Mouse (Mus musculus) small intestine, adult 2 months (tissue): ENCODE results near the gene Calhm2. TPM values are rescaled to one million over a fixed set of nuclear protein-coding genes. Genes with fewer than 3 reads are reported as not detected.

Experiments
- H3K27ac ChIP-seq: fragments of 200-500 bp; 2 replicates; pipeline ENCODE4 v1.5.1; 2012; ENCODE audit warnings: low read depth, low read length, control low read depth, inconsistent platforms; ENCODE audit not compliant: insufficient read depth
- H3K27me3 ChIP-seq: fragments of 200-500 bp; 2 replicates; pipeline ENCODE4 v1.6.1; 2012; ENCODE audit warnings: mild to moderate bottlenecking, moderate library complexity, low read length, inconsistent platforms; ENCODE audit not compliant: control insufficient read depth, insufficient read depth
- H3K36me3 ChIP-seq: fragments of 200-500 bp; 2 replicates; pipeline ENCODE4 v1.6.1; 2012; ENCODE audit warnings: mild to moderate bottlenecking, low read length, control low read depth, inconsistent platforms; ENCODE audit not compliant: control insufficient read depth, insufficient read depth
- H3K4me1 ChIP-seq: fragments of 200-500 bp; 2 replicates; pipeline ENCODE4 v1.6.1; 2012; ENCODE audit warnings: low read length, inconsistent platforms, mixed read lengths; ENCODE audit not compliant: control insufficient read depth, insufficient read depth, insufficient read length
- H3K4me3 ChIP-seq: fragments of 200-500 bp; 2 replicates; pipeline ENCODE4 v1.5.1; 2012; ENCODE audit warnings: low read depth, mild to moderate bottlenecking, control low read depth, inconsistent platforms, low read length, moderate library complexity
- CTCF ChIP-seq: fragments of 200-500 bp; IDR thresholded peaks from 2 replicates; pipeline ENCODE4 v1.5.1; 2012; ENCODE audit warnings: low read depth, mild to moderate bottlenecking, control low read depth, inconsistent platforms, low read length, moderate library complexity, mixed read lengths; ENCODE audit not compliant: insufficient replicate concordance, insufficient read length; ENCODE audit errors: extremely low read depth
- POLR2A ChIP-seq: fragments of 200-500 bp; IDR thresholded peaks from 2 replicates; pipeline ENCODE4 v1.6.1; 2012; ENCODE audit warnings: low read depth, mild to moderate bottlenecking, control low read depth, inconsistent platforms, low read length, moderate library complexity
- WGBS: fragments of 180-500 bp; shearing (Covaris S2); methylation state at CpG from one replicate; pipeline ENCODE4 v1.1.7; 2018; 5-methylcytosine and 5-hydroxymethylcytosine counted together
- polyA plus RNA-seq: library from polyadenylated mRNA; depleted of rRNA; stranded (reverse); fragments of >200 nt; gene quantifications from 2 replicates; pipeline ENCODE4 v1.2.3, GENCODE M21; 2012; rRNA removed

Calhm2 gene
- polyA plus RNA-seq, 1 experiment = 6.1 TPM

- Histone ChIP-seq H3K4me1 (no peaks in the 10 kb centered on the region), H3K36me3 (peaks cover 9% of the 10 kb centered on the region), H3K27me3 (no peaks in the 10 kb centered on the region), H3K4me3 (peak within 1 kb of the TSS; percentile 93), H3K27ac (peak within 1 kb of the TSS; percentile 55)
- TF ChIP-seq POLR2A = peak; percentile 96
- no peak for TF ChIP-seq CTCF
- 8% methylated on average over 49 of the region's 49 CpGs for WGBS
These were observed 70.8 kb downstream of the Calhm2 start, which contains the start of gene Taf5 for GRCm38 (mm10) chr19:47067096-47067882. Gene Taf5 (plus strand): TSS chr19:47067746.

- Histone ChIP-seq H3K36me3 (peaks cover 1% of the 10 kb centered on the region; the same call in 1 of the 2 replicates), H3K27me3 (no peaks in the 10 kb centered on the region), H3K27ac (no peak overlapping the region), H3K4me3 (no peak overlapping the region), H3K4me1 (no peaks in the 10 kb centered on the region)
- WGBS = 94% methylated on average over 3 of the region's 3 CpGs
- TF ChIP-seq CTCF (no peak; the same call in 1 of the 2 replicates), POLR2A (no peak)
These were observed 72.2 kb downstream of the Calhm2 start for GRCm38 (mm10) chr19:47065860-47066259.

- no peaks in the 10 kb centered on the region for H3K27me3 ChIP-seq
- H3K4me1 ChIP-seq = peaks cover 6% of the 10 kb centered on the region; the same call in 1 of the 2 replicates
- H3K4me3 ChIP-seq = no peak overlapping the region
- no peak overlapping the region for H3K27ac ChIP-seq
- TF ChIP-seq CTCF = no peak
- TF ChIP-seq POLR2A = no peak
- no peaks in the 10 kb centered on the region for H3K36me3 ChIP-seq
- 80% methylated on average over 1 of the region's 1 CpGs for WGBS
These were observed 80.4 kb downstream of the Calhm2 start for GRCm38 (mm10) chr19:47057684-47058083.

Other genes starting within 250 kb of the Calhm2 start
- 0.39 and 0.53 TPM in 2 replicates for gene Ina, start 123.6 kb downstream of the Calhm2 start, polyA plus RNA-seq
- gene Nt5c2, start 123.1 kb downstream of the Calhm2 start, polyA plus RNA-seq = 4.4 and 6.1 TPM in 2 replicates
- 4.1 and 4.4 TPM in 2 replicates for gene Pcgf6, start 87.4 kb downstream of the Calhm2 start, polyA plus RNA-seq
- 2.1 and 3.2 TPM in 2 replicates for gene Taf5, start 70.5 kb downstream of the Calhm2 start, polyA plus RNA-seq
- gene Usmg5, start 47.6 kb downstream of the Calhm2 start, polyA plus RNA-seq = 17.8 and 34.7 TPM in 2 replicates
- 2.8 and 4.3 TPM in 2 replicates for gene Pdcd11, start 47.5 kb downstream of the Calhm2 start, polyA plus RNA-seq
- gene Calhm1, start 6.0 kb upstream of the Calhm2 start, polyA plus RNA-seq = not detected in 2 replicates
- 0.27 TPM in 1 of 2 replicates, not detected in the other for gene Calhm3, start 19.5 kb upstream of the Calhm2 start, polyA plus RNA-seq
- gene Neurl1a, start 40.5 kb upstream of the Calhm2 start, polyA plus RNA-seq = 2.8 and 6.7 TPM in 2 replicates